Mouse (Mus musculus) Muller cell, postnatal 12 days (primary cell): ENCODE results near the gene Anxa6.
"Not testable (repeated sequence)": the region's sequence is repeated elsewhere in the genome, so short reads cannot be mapped to it uniquely, and the experiment has no call there.

Experiments used
- DNase-seq: peaks from one replicate; pipeline ENCODE4 v3.0.0-alpha.2; 2015; ENCODE audit errors: inconsistent ontology term

The Anxa6 gene

GRCm38 (mm10) chr11:54961164-54961850 lies 71.9 kb downstream of the Anxa6 start:
- DNase-seq, result no peak

GRCm38 (mm10) chr11:54960251-54960650 lies 73.0 kb downstream of the Anxa6 start:
- no peak for DNase-seq

GRCm38 (mm10) chr11:54958571-54959073 lies 74.6 kb downstream of the Anxa6 start:
- DNase-seq, result no peak

- not testable (repeated sequence) for DNase-seq
These were observed 75.5 kb downstream of the Anxa6 start for GRCm38 (mm10) chr11:54957708-54958107.

GRCm38 (mm10) chr11:54956912-54957311 lies 76.3 kb downstream of the Anxa6 start:
- no peak for DNase-seq

- DNase-seq, result peak; percentile 98
These were observed 77.3 kb downstream of the Anxa6 start for GRCm38 (mm10) chr11:54955735-54956480.

GRCm38 (mm10) chr11:54955400-54955734 lies 77.9 kb downstream of the Anxa6 start:
- DNase-seq, result not testable (repeated sequence)

- DNase-seq, result no peak
These were observed 78.5 kb downstream of the Anxa6 start for GRCm38 (mm10) chr11:54954716-54955115.

- DNase-seq, result peak; percentile 68
These were observed 79.2 kb downstream of the Anxa6 start for GRCm38 (mm10) chr11:54953993-54954446.

- no peak for DNase-seq
These were observed 80.6 kb downstream of the Anxa6 start for GRCm38 (mm10) chr11:54952651-54953050.

GRCm38 (mm10) chr11:54950684-54951083 lies 82.6 kb downstream of the Anxa6 start:
- DNase-seq, result no peak

- DNase-seq, result no peak
These were observed 83.5 kb downstream of the Anxa6 start for GRCm38 (mm10) chr11:54949717-54950116.

- DNase-seq, result no peak
These were observed 88.5 kb downstream of the Anxa6 start for GRCm38 (mm10) chr11:54944702-54945101.

GRCm38 (mm10) chr11:54940056-54940455 lies 93.2 kb downstream of the Anxa6 start:
- peak; percentile 48 for DNase-seq

GRCm38 (mm10) chr11:54939501-54939900 lies 93.7 kb downstream of the Anxa6 start:
- no peak for DNase-seq

GRCm38 (mm10) chr11:54936771-54937140 lies 96.5 kb downstream of the Anxa6 start:
- no peak for DNase-seq

GRCm38 (mm10) chr11:54936035-54936770 lies 97.0 kb downstream of the Anxa6 start:
- DNase-seq, result peak; percentile 81

- DNase-seq, result no peak
These were observed 99.0 kb downstream of the Anxa6 start for GRCm38 (mm10) chr11:54934198-54934597.

GRCm38 (mm10) chr11:54932540-54932939 lies 100.7 kb downstream of the Anxa6 start:
- DNase-seq, result no peak

GRCm38 (mm10) chr11:54931405-54932093 lies 101.7 kb downstream of the Anxa6 start:
- no peak for DNase-seq

GRCm38 (mm10) chr11:54930318-54930979 lies 102.8 kb downstream of the Anxa6 start:
- DNase-seq, result peak; percentile 39
